Mouse (Mus musculus): ENCODE data around the gene Gm13057. TPM values are rescaled to one million over a fixed set of nuclear protein-coding genes. Genes with fewer than 3 reads are reported as not detected.
"Not testable (repeated sequence)": the region's sequence is repeated elsewhere in the genome, so short reads cannot be mapped to it uniquely, and the experiment has no call there.

Gene Gm13057
- total RNA-seq (2014; fragmentation: Nextera tagmentation) (not detected in 2 replicates), total RNA-seq (2017) (not detected in 2 replicates)

DNA sequence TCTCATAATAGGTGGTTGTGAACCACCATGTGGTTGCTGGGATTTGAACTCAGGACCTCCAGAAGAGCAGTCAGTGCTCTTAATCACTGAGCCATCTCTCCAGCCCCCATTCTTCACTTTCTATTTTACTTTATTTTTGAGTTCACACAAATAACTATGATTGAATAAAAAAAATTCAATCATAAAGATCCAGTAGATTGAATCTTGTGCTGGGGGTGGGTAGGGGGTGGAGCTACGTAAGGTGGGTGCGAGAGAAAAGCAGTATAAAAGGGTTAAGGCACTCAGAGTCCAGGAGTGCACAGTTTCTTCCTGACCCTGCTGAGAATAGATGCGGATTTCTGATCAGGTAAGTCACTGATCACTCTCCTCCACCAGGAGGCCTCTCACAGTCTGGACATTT is at the start of gene Gm13057, which contains the start of gene BC080695:
Gene Gm13057 (plus strand): TSS at position 310 of the 400 bp plus-strand sequence.
Gene BC080695 (plus strand): TSS at position 301 of the 400 bp plus-strand sequence.
- ATAC-seq (replicated peaks; ENCODE audit: poor library complexity, severe bottlenecking): not testable (repeated sequence)

DNA sequence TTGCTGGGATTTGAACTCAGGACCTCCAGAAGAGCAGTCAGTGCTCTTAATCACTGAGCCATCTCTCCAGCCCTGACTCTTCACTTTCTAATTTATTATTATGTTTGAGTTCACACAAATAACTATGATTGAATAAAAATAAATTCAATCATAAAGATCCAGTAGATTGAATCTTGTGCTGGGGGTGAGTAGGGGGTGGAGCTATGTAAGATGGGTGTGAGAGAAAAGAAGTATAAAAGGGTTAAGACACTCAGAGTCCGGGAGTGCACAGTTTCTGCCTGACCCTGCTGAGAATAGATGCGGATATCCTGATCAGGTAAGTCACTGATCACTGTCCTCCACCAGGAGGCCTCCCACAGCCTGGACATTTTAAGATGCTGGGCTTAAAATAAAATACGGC is 40.5 kb upstream of the Gm13057 start, which contains the start of gene Gm13043:
Gene Gm13043 (plus strand): TSS at position 301 of the 400 bp plus-strand sequence.
- ATAC-seq (replicated peaks; ENCODE audit: poor library complexity, severe bottlenecking): no peak

DNA sequence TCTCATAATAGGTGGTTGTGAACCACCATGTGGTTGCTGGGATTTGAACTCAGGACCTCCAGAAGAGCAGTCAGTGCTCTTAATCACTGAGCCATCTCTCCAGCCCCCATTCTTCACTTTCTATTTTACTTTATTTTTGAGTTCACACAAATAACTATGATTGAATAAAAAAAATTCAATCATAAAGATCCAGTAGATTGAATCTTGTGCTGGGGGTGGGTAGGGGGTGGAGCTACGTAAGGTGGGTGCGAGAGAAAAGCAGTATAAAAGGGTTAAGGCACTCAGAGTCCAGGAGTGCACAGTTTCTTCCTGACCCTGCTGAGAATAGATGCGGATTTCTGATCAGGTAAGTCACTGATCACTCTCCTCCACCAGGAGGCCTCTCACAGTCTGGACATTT is 15.9 kb upstream of the Gm13057 start, which contains the start of gene Gm13040:
Gene Gm13040 (plus strand): TSS at position 301 of the 400 bp plus-strand sequence.
- not testable (repeated sequence) for ATAC-seq (replicated peaks; ENCODE audit: poor library complexity, severe bottlenecking)

Other genes starting within 250 kb of the Gm13057 start
- not detected in 2 replicates for gene Lrrc38, start 202.0 kb upstream of the Gm13057 start, total RNA-seq (2014; fragmentation: Nextera tagmentation)
- gene Lrrc38, start 202.0 kb upstream of the Gm13057 start, total RNA-seq (2017): not detected in 2 replicates
- not detected in 2 replicates for gene Pramel1, start 157.3 kb upstream of the Gm13057 start, total RNA-seq (2014; fragmentation: Nextera tagmentation)
- not detected in 2 replicates for gene Pramel1, start 157.3 kb upstream of the Gm13057 start, total RNA-seq (2017)
- 13.9 and 15.5 TPM in 2 replicates for gene Pramef8, start 139.3 kb upstream of the Gm13057 start, total RNA-seq (2014; fragmentation: Nextera tagmentation)
- 8.5 and 10.4 TPM in 2 replicates for gene Pramef8, start 139.3 kb upstream of the Gm13057 start, total RNA-seq (2017)
- not detected in 2 replicates for gene Oog4, start 101.4 kb upstream of the Gm13057 start, total RNA-seq (2014; fragmentation: Nextera tagmentation)
- gene Oog4, start 101.4 kb upstream of the Gm13057 start, total RNA-seq (2017): not detected in 2 replicates
- not detected in 2 replicates for gene Gm13043, start 40.4 kb upstream of the Gm13057 start, total RNA-seq (2014; fragmentation: Nextera tagmentation)
- not detected in 2 replicates for gene Gm13043, start 40.4 kb upstream of the Gm13057 start, total RNA-seq (2017)
- not detected in 2 replicates for gene Gm13040, start 15.8 kb upstream of the Gm13057 start, total RNA-seq (2014; fragmentation: Nextera tagmentation)
- not detected in 2 replicates for gene Gm13040, start 15.8 kb upstream of the Gm13057 start, total RNA-seq (2017)
- not detected in 2 replicates for gene BC080695, start within 50 bp of the Gm13057 start, total RNA-seq (2014; fragmentation: Nextera tagmentation)
- not detected in 2 replicates for gene BC080695, start within 50 bp of the Gm13057 start, total RNA-seq (2017)
- gene Gm13083, start 63.3 kb downstream of the Gm13057 start, total RNA-seq (2014; fragmentation: Nextera tagmentation): not detected in 2 replicates
- not detected in 2 replicates for gene Gm13083, start 63.3 kb downstream of the Gm13057 start, total RNA-seq (2017)
- gene Gm13088, start 105.5 kb downstream of the Gm13057 start, total RNA-seq (2014; fragmentation: Nextera tagmentation): not detected in 2 replicates
- not detected in 2 replicates for gene Gm13088, start 105.5 kb downstream of the Gm13057 start, total RNA-seq (2017)
- not detected in 2 replicates for gene Gm13089, start 151.0 kb downstream of the Gm13057 start, total RNA-seq (2014; fragmentation: Nextera tagmentation)
- not detected in 2 replicates for gene Gm13089, start 151.0 kb downstream of the Gm13057 start, total RNA-seq (2017)
- gene Gm13078, start 167.7 kb downstream of the Gm13057 start, total RNA-seq (2014; fragmentation: Nextera tagmentation): not detected in 2 replicates
- gene Gm13078, start 167.7 kb downstream of the Gm13057 start, total RNA-seq (2017): not detected in 2 replicates
- not detected in 2 replicates for gene Gm13023, start 237.6 kb downstream of the Gm13057 start, total RNA-seq (2014; fragmentation: Nextera tagmentation)
- gene Gm13023, start 237.6 kb downstream of the Gm13057 start, total RNA-seq (2017): not detected in 2 replicates